Mouse (Mus musculus) heart, embryonic 16.5 days (tissue): ENCODE measurements around the gene Gon7. TPM values are rescaled to one million over a fixed set of nuclear protein-coding genes. Genes with fewer than 3 reads are reported as not detected.

Experiments used
- ATAC-seq: fragments of 200-750 bp; cut with Nextera tagmentation; replicated peaks from 2 replicates; pipeline ENCODE4 v1.8.0; 2017; ENCODE audit warnings: moderate number of reproducible peaks; ENCODE audit not compliant: insufficient read depth, low FRiP score; ENCODE audit errors: extremely low read depth
- H3K27ac ChIP-seq: fragments of 300-500 bp; sonication (generic); 2 replicates; pipeline ENCODE4 v1.5.1; 2014; ENCODE audit warnings: mild to moderate bottlenecking, low read length, control low read depth, moderate library complexity
- H3K27me3 ChIP-seq: fragments of 300-500 bp; sonication (generic); 2 replicates; pipeline ENCODE4 v1.6.1; 2014; ENCODE audit warnings: low read length, mixed read lengths; ENCODE audit not compliant: control insufficient read depth, insufficient read depth
- H3K36me3 ChIP-seq: fragments of 300-500 bp; sonication (generic); 2 replicates; pipeline ENCODE4 v1.6.1; 2014; ENCODE audit not compliant: control insufficient read depth, insufficient read depth
- H3K4me1 ChIP-seq: fragments of 300-500 bp; sonication (generic); 2 replicates; pipeline ENCODE4 v1.6.1; 2014; ENCODE audit warnings: low read length, mixed read lengths; ENCODE audit not compliant: control insufficient read depth, insufficient read depth
- H3K4me2 ChIP-seq: fragments of 300-500 bp; sonication (generic); 2 replicates; pipeline ENCODE4 v1.6.1; 2014; ENCODE audit warnings: low read depth, mild to moderate bottlenecking, control low read depth, low read length
- H3K4me3 ChIP-seq: fragments of 300-500 bp; sonication (generic); 2 replicates; pipeline ENCODE4 v1.5.1; 2014; ENCODE audit warnings: mild to moderate bottlenecking, control low read depth, low read length
- H3K9ac ChIP-seq: fragments of 300-500 bp; sonication (generic); 2 replicates; pipeline ENCODE4 v1.6.1; 2014; ENCODE audit warnings: low read length, control low read depth
- H3K9me3 ChIP-seq: fragments of 300-500 bp; sonication (generic); replicated peaks from 2 replicates; pipeline ENCODE4 v1.6.1; 2016; ENCODE audit warnings: low read length; ENCODE audit not compliant: control insufficient read depth
- WGBS: fragments of 180-500 bp; shearing (Covaris S2); extraction: QIAGEN DNeasy Blood & Tissue Kit; methylation state at CpG from one replicate; pipeline ENCODE4 v1.1.7; 2014; 5-methylcytosine and 5-hydroxymethylcytosine counted together
- polyA plus RNA-seq: library from polyadenylated mRNA; unstranded; fragments of >200 nt; fragmentation: Nextera tagmentation; extraction: Ambion mirVana; gene quantifications from 2 replicates; pipeline ENCODE4 v1.2.1, GENCODE M21; 2015

The Gon7 gene
- polyA plus RNA-seq, 1 experiment from 2014 or later: 27.2 TPM

DNA sequence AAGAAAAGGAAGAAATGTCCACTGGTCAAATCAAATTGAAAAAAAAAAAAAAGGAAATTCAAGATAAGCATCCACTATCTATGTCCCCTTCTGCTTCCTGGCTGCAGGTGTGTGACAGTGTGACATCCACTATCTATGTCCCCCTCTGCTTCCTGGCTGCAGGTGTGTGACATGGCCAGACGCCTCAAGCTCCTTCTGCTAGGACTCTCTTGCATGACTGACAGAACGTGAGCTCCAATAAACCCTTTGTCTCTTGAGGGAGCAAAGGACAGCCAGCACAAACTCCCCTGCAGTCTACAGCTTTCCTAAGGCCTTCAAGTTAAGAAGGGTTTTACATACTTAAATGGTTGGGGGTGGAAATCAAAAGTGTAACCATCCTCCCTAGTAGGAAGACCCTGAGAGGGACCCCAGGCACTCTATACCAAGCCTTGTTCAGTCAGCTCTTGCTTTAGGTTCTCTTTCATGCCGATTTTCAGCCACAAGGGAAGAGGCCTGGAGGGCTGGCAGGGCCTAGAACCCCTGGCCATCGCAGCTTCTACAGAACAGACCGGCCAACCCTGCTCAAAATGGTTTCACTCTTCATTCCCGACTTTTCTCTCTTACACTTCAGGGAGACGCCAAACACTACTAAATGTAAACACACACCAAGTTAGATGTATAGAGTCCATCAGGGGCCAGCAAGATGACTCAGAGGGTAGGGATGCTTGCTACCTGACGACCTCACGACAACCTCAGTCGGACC, 42.8 kb downstream of the Gon7 start:
- WGBS: 75% methylated on average over 10 of the region's 10 CpGs
- H3K36me3 ChIP-seq: no peaks in the 10 kb centered on the region
- H3K4me3 ChIP-seq: no peak overlapping the region

DNA sequence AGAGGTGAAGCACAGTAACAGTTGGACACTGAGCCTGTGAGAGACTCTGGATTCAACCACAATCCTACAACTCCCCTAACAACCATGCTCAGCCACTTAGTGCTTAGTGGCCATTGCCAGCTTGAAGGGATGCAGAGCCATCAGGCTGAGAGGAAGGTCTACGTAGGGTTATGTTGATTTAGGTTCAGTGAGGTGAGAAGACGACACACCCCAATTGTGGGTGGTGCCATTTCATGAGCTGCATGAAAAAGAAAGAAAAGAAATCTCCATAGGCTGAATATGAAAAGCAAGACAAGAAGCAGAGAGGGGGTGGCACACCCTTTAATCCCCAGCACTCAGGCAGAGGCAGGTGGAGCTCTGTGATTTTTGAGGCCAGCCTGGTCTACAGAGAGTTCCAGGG, 43.5 kb downstream of the Gon7 start:
- H3K9me3 ChIP-seq: no peaks in the 10 kb centered on the region
- no peak overlapping the region for H3K27ac ChIP-seq
- H3K4me2 ChIP-seq: no peak overlapping the region
- no peak overlapping the region for H3K4me3 ChIP-seq
- H3K4me1 ChIP-seq: 0 out of 2 replicates have a peak, but pooled peaks cover 2% of the 10 kb centered on the region
- H3K9ac ChIP-seq: no peak overlapping the region
- WGBS: 84% methylated on average over 2 of the region's 2 CpGs
- H3K27me3 ChIP-seq: no peaks in the 10 kb centered on the region
- H3K36me3 ChIP-seq: no peaks in the 10 kb centered on the region
- ATAC-seq: no peak

More for the DNA sequence above, 42.8 kb downstream of the Gon7 start:
- Histone ChIP-seq H3K27me3 (no peaks in the 10 kb centered on the region), H3K9ac (no peak overlapping the region), H3K9me3 (no peaks in the 10 kb centered on the region), H3K4me1 (0 out of 2 replicates have a peak, but pooled peaks cover 2% of the 10 kb centered on the region), H3K4me2 (no peak overlapping the region), H3K27ac (no peak overlapping the region)
- ATAC-seq: no peak

DNA sequence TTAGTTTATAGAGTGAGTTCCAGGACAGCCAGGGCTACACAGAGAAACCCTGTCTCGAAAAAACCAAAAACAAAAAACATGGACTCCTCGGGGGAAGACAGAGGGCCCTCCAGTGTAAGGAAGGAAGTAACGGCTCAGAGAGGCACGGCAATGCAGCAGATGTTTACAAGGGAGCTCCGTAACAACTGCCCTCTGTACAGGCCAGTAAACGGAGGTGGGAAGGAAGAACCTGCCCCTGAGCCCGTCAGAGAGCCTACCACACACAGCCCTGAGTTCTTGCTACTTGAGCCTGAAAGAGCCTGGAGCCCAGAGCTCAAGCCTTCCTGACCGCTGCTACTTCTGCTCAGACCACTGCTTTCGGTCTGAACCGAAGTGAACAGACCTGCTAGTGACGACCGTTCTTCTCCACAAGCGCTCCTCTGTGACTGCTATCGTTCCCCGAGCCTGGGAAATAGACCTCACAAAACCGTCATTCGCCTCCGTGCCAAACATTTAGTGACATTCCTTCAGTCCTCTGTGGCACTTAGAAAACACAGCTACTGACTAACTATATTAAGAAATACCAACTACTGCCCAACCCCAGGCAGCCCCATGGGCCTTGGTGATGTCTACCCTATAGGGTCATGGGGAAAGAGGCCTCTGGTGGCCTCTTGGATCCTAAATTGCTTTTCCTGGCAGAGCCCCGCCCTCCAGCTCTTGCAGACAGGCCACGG, 44.3 kb downstream of the Gon7 start:
- H3K4me3 ChIP-seq: no peak overlapping the region
- peak overlapping the region; percentile 24 for H3K4me2 ChIP-seq
- no peak for ATAC-seq
- no peaks in the 10 kb centered on the region for H3K36me3 ChIP-seq
- 0 out of 2 replicates have a peak, but pooled peaks cover 2% of the 10 kb centered on the region for H3K4me1 ChIP-seq
- 56% methylated on average over 20 of the region's 20 CpGs for WGBS
- H3K27ac ChIP-seq: no peak overlapping the region
- H3K9me3 ChIP-seq: no peaks in the 10 kb centered on the region
- H3K9ac ChIP-seq: no peak overlapping the region
- H3K27me3 ChIP-seq: no peaks in the 10 kb centered on the region

DNA sequence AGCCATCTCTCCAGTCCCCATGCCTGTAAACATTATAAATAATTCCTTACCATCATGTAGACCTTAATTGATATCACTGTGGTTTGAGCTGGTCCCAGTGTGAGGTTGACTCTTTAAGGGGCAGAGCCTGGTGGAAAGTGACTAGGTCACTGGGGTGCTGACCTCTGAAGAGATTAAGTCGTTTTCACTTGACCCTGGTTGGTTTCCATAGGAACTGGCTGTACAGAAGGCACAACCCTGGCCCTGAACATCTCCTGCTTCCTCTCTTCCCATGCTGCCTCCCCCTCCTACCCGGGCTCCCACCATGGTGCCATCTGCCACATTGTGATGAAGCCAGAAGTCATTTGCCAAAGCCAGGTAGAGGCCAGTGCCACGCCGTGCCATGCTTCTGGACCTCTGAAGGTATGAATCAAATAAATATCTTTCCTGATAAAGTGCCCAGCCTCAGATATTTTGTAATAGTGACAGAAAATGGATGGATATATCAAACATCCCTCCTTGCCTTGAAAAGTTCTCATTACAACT, 46.7 kb downstream of the Gon7 start:
- Histone ChIP-seq H3K27me3 (no peaks in the 10 kb centered on the region), H3K4me1 (peaks cover 3% of the 10 kb centered on the region; the same call in 1 of the 2 replicates), H3K9me3 (no peaks in the 10 kb centered on the region), H3K4me2 (no peak overlapping the region), H3K4me3 (no peak overlapping the region), H3K9ac (no peak overlapping the region), H3K36me3 (no peaks in the 10 kb centered on the region), H3K27ac (no peak overlapping the region)
- 59% methylated on average over 4 of the region's 4 CpGs for WGBS
- ATAC-seq: no peak

DNA sequence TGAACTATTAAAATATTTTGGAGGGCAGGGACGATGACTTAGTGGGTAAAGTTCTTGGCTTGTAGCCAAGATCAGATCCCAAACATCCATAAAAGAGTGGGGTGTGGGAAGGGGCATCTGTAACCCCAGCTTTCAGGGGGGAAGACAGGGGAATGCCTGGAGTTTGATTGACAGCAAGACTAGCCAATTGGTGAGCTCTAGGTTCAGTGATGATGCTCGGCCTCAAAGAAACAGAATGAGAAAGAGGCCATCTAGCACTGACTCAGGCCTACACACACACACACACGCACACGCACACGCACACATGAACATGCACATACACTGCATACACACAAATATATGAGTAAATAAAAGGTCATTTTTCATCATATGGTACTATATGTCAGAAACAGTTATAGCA, 47.7 kb downstream of the Gon7 start:
- Histone ChIP-seq H3K9me3 (no peaks in the 10 kb centered on the region), H3K27ac (no peak overlapping the region), H3K36me3 (no peaks in the 10 kb centered on the region), H3K4me2 (no peak overlapping the region), H3K4me1 (peaks cover 7% of the 10 kb centered on the region; the same call in 1 of the 2 replicates), H3K4me3 (no peak overlapping the region), H3K9ac (no peak overlapping the region), H3K27me3 (no peaks in the 10 kb centered on the region)
- WGBS: 79% methylated on average over 5 of the region's 5 CpGs
- no peak for ATAC-seq

DNA sequence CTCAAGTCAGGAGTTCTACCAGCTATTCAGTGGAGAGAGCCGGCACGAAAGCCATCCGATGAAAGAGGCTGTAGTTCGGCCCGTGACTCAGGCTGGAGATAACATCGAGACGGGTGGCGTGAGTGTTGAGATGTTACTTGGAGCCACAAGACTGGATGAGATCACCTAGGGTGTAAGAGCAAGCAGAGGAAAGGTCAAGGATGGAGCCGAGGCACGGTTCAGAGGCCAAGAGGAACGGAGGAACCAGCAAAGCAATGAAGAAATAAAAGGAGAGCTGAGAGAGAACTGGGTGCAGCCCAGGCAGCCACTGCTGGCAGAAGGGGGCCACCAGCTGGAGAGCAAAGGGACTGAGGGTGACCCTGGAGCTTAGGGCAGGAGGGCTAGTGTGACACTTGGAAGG, 49.4 kb downstream of the Gon7 start:
- Histone ChIP-seq H3K4me3 (peak overlapping the region; percentile 26), H3K27me3 (no peaks in the 10 kb centered on the region), H3K9ac (peak overlapping the region; percentile 47; the same call in 1 of the 2 replicates), H3K9me3 (no peaks in the 10 kb centered on the region), H3K27ac (peak overlapping the region; percentile 34; the same call in 1 of the 2 replicates), H3K4me2 (peak overlapping the region; percentile 58), H3K36me3 (no peaks in the 10 kb centered on the region), H3K4me1 (peaks cover 15% of the 10 kb centered on the region)
- WGBS: 29% methylated on average over 11 of the region's 11 CpGs
- no peak for ATAC-seq

DNA sequence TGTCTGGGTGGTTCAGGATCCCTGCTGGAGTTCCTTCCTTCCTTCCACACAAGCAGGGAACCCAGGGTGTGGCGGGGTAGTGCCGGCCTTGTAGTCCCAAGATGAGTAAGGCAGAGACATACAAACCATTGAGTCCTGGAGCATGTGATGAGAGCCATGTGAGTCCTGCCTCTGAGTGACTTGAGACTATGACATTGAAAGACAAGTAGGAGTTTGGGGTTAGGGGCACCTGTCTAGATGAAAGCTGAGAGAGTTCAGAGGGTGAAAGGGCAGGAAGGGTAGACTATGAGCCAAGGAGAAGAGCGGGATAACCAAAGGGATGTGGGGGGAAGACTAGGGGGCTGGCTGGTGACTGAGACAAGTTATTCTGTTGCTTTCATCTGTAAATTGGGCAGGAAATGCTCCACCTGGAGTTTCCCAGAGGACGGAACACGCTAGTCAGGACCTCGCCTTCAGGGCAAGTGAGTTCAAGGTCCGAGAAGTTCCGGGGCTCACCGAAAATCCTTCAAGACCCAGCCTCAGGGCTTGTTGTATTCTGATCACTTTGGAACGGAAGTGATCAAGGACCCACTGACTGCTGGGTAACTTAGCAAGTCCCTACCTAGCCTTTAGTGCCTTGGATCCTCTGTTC, 50.7 kb downstream of the Gon7 start:
- no peak for ATAC-seq
- no peak overlapping the region for H3K4me2 ChIP-seq
- WGBS: 93% methylated on average over 10 of the region's 10 CpGs
- no peak overlapping the region for H3K4me3 ChIP-seq
- no peak overlapping the region for H3K9ac ChIP-seq
- no peak overlapping the region for H3K27ac ChIP-seq
- no peaks in the 10 kb centered on the region for H3K9me3 ChIP-seq
- no peaks in the 10 kb centered on the region for H3K27me3 ChIP-seq
- H3K4me1 ChIP-seq: peaks cover 25% of the 10 kb centered on the region
- no peaks in the 10 kb centered on the region for H3K36me3 ChIP-seq

DNA sequence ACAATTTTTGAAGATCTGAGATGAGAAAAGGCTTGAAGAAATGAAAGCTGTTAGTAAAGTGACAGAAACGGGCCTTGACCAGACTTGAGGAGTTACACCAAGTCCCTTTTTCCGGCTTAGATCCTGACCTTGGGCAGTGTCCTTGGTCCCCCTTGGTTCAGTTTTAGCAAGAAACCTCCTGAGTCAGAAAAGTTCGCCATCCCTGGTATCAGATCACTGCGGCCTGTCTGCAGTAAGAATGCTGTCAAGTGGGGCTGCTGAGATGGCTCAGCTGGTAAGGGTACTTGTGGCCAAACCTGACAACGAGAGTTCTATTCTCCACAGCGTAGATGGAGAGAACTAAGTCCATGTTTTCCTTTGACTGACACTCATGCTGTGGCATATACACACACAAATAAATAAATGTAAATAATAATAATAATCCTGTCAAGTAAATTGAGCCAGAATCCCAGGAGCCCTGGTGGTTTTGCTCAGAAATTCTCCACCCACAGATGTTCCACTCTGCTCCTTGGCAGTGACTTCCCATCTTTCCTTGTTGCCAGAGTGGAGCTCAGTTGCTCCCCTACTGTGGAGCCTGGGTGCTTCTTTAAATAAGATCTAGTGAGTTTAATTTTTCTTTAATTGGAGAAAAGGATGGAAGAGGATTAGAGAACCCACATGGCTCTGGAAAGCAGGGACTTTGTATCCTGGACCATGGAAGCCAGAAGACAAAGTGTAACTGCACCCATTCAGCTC, 51.5 kb downstream of the Gon7 start:
- WGBS: 68% methylated on average over 6 of the region's 6 CpGs
- Histone ChIP-seq H3K27ac (peak overlapping the region; percentile 76), H3K9ac (peak overlapping the region; percentile 78; the same call in 1 of the 2 replicates), H3K27me3 (no peaks in the 10 kb centered on the region), H3K4me2 (peak overlapping the region; percentile 86), H3K4me3 (no peak overlapping the region; the same call in 1 of the 2 replicates), H3K9me3 (no peaks in the 10 kb centered on the region), H3K4me1 (peaks cover 25% of the 10 kb centered on the region), H3K36me3 (no peaks in the 10 kb centered on the region)
- no peak for ATAC-seq
